Mouse (Mus musculus): ENCODE data around the gene Rasgrf1. TPM values are rescaled to one million over a fixed set of nuclear protein-coding genes. Genes with fewer than 3 reads are reported as not detected.

Rasgrf1 gene
- polyA plus RNA-seq, 1 experiment, result not detected

GRCm38 (mm10) chr9:90006432-90006831 lies 96.7 kb downstream of the Rasgrf1 start:
- TF ChIP-seq EP300 (IDR thresholded peaks at IDR 0.05; ENCODE audit: insufficient read depth, low read depth, low read length), result no peak
- no peak for TF ChIP-seq POLR2A (IDR thresholded peaks at IDR 0.05; ENCODE audit: insufficient read depth, low read length)
- no peak for TF ChIP-seq CTCF (IDR thresholded peaks at IDR 0.05; ENCODE audit: low read depth, low read length)
- H3K9me3 ChIP-seq (replicated peaks; ENCODE audit: control insufficient read depth, insufficient read depth, low read length, poor library complexity, severe bottlenecking), result no peaks in the 10 kb centered on the region

GRCm38 (mm10) chr9:90007094-90007493 lies 97.4 kb downstream of the Rasgrf1 start:
- Histone ChIP-seq H3K4me3 (ENCODE audit: low read depth, low read length) (no peak overlapping the region), H3K27ac (ENCODE audit: insufficient read depth, low read length) (no peak overlapping the region), H3K9me3 (replicated peaks; ENCODE audit: control insufficient read depth, insufficient read depth, low read length, poor library complexity, severe bottlenecking) (no peaks in the 10 kb centered on the region), H3K36me3 (ENCODE audit: control insufficient read depth, insufficient read depth, low read length, poor library complexity, severe bottlenecking) (no peaks in the 10 kb centered on the region), H3K9ac (ENCODE audit: low read depth, poor library complexity, severe bottlenecking) (no peak overlapping the region), H3K27me3 (ENCODE audit: control insufficient read depth, insufficient read depth, low read length, poor library complexity, severe bottlenecking) (no peaks in the 10 kb centered on the region), H3K4me1 (ENCODE audit: control insufficient read depth, insufficient read depth, low read length) (no peaks in the 10 kb centered on the region)
- TF ChIP-seq EP300 (IDR thresholded peaks at IDR 0.05; ENCODE audit: insufficient read depth, low read depth, low read length), result no peak
- no peak for TF ChIP-seq POLR2A (IDR thresholded peaks at IDR 0.05; ENCODE audit: insufficient read depth, low read length)
- TF ChIP-seq CTCF (IDR thresholded peaks at IDR 0.05; ENCODE audit: low read depth, low read length), result no peak

More at GRCm38 (mm10) chr9:90006432-90006831, 96.7 kb downstream of the Rasgrf1 start:
- no peaks in the 10 kb centered on the region for H3K4me1 ChIP-seq (ENCODE audit: control insufficient read depth, insufficient read depth, low read length)
- no peak overlapping the region for H3K27ac ChIP-seq (ENCODE audit: insufficient read depth, low read length)
- no peaks in the 10 kb centered on the region for H3K36me3 ChIP-seq (ENCODE audit: control insufficient read depth, insufficient read depth, low read length, poor library complexity, severe bottlenecking)
- H3K9ac ChIP-seq (ENCODE audit: low read depth, poor library complexity, severe bottlenecking), result no peak overlapping the region
- no peak overlapping the region for H3K4me3 ChIP-seq (ENCODE audit: low read depth, low read length)
- H3K27me3 ChIP-seq (ENCODE audit: control insufficient read depth, insufficient read depth, low read length, poor library complexity, severe bottlenecking), result no peaks in the 10 kb centered on the region

GRCm38 (mm10) chr9:90008138-90008537 lies 98.4 kb downstream of the Rasgrf1 start:
- Histone ChIP-seq H3K9ac (ENCODE audit: low read depth, poor library complexity, severe bottlenecking) (no peak overlapping the region), H3K27me3 (ENCODE audit: control insufficient read depth, insufficient read depth, low read length, poor library complexity, severe bottlenecking) (no peaks in the 10 kb centered on the region), H3K4me3 (ENCODE audit: low read depth, low read length) (no peak overlapping the region), H3K9me3 (replicated peaks; ENCODE audit: control insufficient read depth, insufficient read depth, low read length, poor library complexity, severe bottlenecking) (no peaks in the 10 kb centered on the region), H3K36me3 (ENCODE audit: control insufficient read depth, insufficient read depth, low read length, poor library complexity, severe bottlenecking) (no peaks in the 10 kb centered on the region), H3K4me1 (ENCODE audit: control insufficient read depth, insufficient read depth, low read length) (no peaks in the 10 kb centered on the region), H3K27ac (ENCODE audit: insufficient read depth, low read length) (no peak overlapping the region)
- TF ChIP-seq POLR2A (IDR thresholded peaks at IDR 0.05; ENCODE audit: insufficient read depth, low read length), result no peak
- no peak for TF ChIP-seq CTCF (IDR thresholded peaks at IDR 0.05; ENCODE audit: low read depth, low read length)
- TF ChIP-seq EP300 (IDR thresholded peaks at IDR 0.05; ENCODE audit: insufficient read depth, low read depth, low read length), result no peak

- no peaks in the 10 kb centered on the region for H3K4me1 ChIP-seq (ENCODE audit: control insufficient read depth, insufficient read depth, low read length)
- no peak for TF ChIP-seq POLR2A (IDR thresholded peaks at IDR 0.05; ENCODE audit: insufficient read depth, low read length)
- no peak for TF ChIP-seq EP300 (IDR thresholded peaks at IDR 0.05; ENCODE audit: insufficient read depth, low read depth, low read length)
- TF ChIP-seq CTCF (IDR thresholded peaks at IDR 0.05; ENCODE audit: low read depth, low read length), result no peak
- no peaks in the 10 kb centered on the region for H3K27me3 ChIP-seq (ENCODE audit: control insufficient read depth, insufficient read depth, low read length, poor library complexity, severe bottlenecking)
- no peak overlapping the region for H3K9ac ChIP-seq (ENCODE audit: low read depth, poor library complexity, severe bottlenecking)
- no peak overlapping the region for H3K27ac ChIP-seq (ENCODE audit: insufficient read depth, low read length)
- H3K36me3 ChIP-seq (ENCODE audit: control insufficient read depth, insufficient read depth, low read length, poor library complexity, severe bottlenecking), result no peaks in the 10 kb centered on the region
- H3K9me3 ChIP-seq (replicated peaks; ENCODE audit: control insufficient read depth, insufficient read depth, low read length, poor library complexity, severe bottlenecking), result no peaks in the 10 kb centered on the region
- no peak overlapping the region for H3K4me3 ChIP-seq (ENCODE audit: low read depth, low read length)
Measured at GRCm38 (mm10) chr9:90011849-90012248, 102.1 kb downstream of the Rasgrf1 start.

DNA sequence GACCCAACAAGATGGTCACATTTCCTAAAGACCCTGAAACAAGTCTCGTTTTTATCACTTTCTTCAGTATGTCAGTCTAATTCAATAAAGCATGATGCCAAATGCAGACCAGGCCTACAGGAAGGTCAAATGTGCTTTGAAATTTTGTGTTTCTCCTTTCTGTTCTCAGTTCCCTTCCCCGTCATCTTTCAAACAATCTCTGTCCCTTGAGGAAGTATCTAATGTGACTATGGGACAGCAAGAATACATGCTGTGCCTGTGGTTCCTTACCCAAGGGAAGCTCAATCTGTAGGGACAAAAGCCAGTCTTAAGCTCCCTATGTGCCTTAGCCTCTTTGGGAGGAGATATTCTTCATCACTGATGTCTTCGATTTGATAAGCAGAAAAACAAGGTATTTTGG lies 104.9 kb downstream of the Rasgrf1 start:
- TF ChIP-seq CTCF (IDR thresholded peaks at IDR 0.05; ENCODE audit: low read depth, low read length), result no peak
- no peak for TF ChIP-seq POLR2A (IDR thresholded peaks at IDR 0.05; ENCODE audit: insufficient read depth, low read length)
- TF ChIP-seq EP300 (IDR thresholded peaks at IDR 0.05; ENCODE audit: insufficient read depth, low read depth, low read length), result no peak

GRCm38 (mm10) chr9:90016204-90016603 lies 106.5 kb downstream of the Rasgrf1 start:
- H3K9me3 ChIP-seq (replicated peaks; ENCODE audit: control insufficient read depth, insufficient read depth, low read length, poor library complexity, severe bottlenecking), result no peaks in the 10 kb centered on the region
- TF ChIP-seq CTCF (IDR thresholded peaks at IDR 0.05; ENCODE audit: low read depth, low read length) (no peak), POLR2A (IDR thresholded peaks at IDR 0.05; ENCODE audit: insufficient read depth, low read length) (no peak), EP300 (IDR thresholded peaks at IDR 0.05; ENCODE audit: insufficient read depth, low read depth, low read length) (no peak)
- no peak overlapping the region for H3K9ac ChIP-seq (ENCODE audit: low read depth, poor library complexity, severe bottlenecking)
- no peaks in the 10 kb centered on the region for H3K36me3 ChIP-seq (ENCODE audit: control insufficient read depth, insufficient read depth, low read length, poor library complexity, severe bottlenecking)
- H3K27me3 ChIP-seq (ENCODE audit: control insufficient read depth, insufficient read depth, low read length, poor library complexity, severe bottlenecking), result no peaks in the 10 kb centered on the region
- H3K4me3 ChIP-seq (ENCODE audit: low read depth, low read length), result no peak overlapping the region
- no peak overlapping the region for H3K27ac ChIP-seq (ENCODE audit: insufficient read depth, low read length)
- no peaks in the 10 kb centered on the region for H3K4me1 ChIP-seq (ENCODE audit: control insufficient read depth, insufficient read depth, low read length)

More for the DNA sequence above, 104.9 kb downstream of the Rasgrf1 start:
- H3K36me3 ChIP-seq (ENCODE audit: control insufficient read depth, insufficient read depth, low read length, poor library complexity, severe bottlenecking), result no peaks in the 10 kb centered on the region
- H3K9ac ChIP-seq (ENCODE audit: low read depth, poor library complexity, severe bottlenecking), result no peak overlapping the region
- no peaks in the 10 kb centered on the region for H3K27me3 ChIP-seq (ENCODE audit: control insufficient read depth, insufficient read depth, low read length, poor library complexity, severe bottlenecking)
- H3K4me1 ChIP-seq (ENCODE audit: control insufficient read depth, insufficient read depth, low read length), result no peaks in the 10 kb centered on the region
- no peak overlapping the region for H3K4me3 ChIP-seq (ENCODE audit: low read depth, low read length)
- H3K27ac ChIP-seq (ENCODE audit: insufficient read depth, low read length), result no peak overlapping the region
- no peaks in the 10 kb centered on the region for H3K9me3 ChIP-seq (replicated peaks; ENCODE audit: control insufficient read depth, insufficient read depth, low read length, poor library complexity, severe bottlenecking)

Data from ES-Bruce4 (cell line).